Mouse (Mus musculus) cerebellum, postnatal 4 days (tissue): ENCODE data around the gene Mrgbp.

Experiments
- DNase-seq, 2 experiments: peaks; one replicate each; pipeline ENCODE4 v3.0.0; 2022; ENCODE audit warnings: low spot score in 2 of 2, mixed read lengths in 1 of 2

Gene Mrgbp

DNA sequence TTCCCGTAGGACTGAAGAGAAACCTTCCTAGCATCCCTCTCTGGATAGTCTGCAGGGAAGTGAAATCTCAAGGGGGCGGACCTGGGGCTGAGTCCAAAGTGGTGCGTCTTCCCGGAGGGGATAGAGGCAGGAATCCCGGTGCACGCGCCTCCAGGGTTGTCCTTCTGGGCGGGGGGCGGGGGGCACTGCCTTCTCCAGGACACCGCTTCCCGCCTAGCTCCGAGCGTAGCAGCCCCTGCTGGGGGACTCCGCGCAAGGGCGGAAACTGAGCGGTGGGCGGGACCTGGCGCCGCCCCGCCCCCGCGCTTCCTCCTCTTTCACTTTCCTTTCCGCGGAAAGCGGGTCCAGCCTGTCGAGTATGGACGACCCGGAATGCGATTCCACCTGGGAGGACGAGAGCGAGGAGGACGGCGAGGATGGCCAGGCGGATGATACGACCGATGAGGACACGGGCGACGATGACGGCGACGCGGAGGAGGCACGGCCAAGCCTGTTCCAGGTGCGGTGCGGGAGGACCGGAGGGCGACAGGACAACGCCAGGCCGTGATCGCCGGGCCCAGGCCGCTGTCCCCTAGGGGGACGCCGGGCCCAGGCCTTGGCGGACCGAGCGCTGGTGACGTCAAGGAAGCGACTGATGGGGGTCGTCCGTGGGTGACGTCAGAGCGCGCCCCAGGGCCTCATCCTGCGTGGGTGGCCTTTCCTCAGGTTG, 8.2 kb downstream of the Mrgbp start, which contains the start of gene Ogfr:
Gene Ogfr, plus strand, starts transcription at position 123 of the 709 bp plus-strand sequence.
- DNase-seq = peak; percentile 70 to 82

DNA sequence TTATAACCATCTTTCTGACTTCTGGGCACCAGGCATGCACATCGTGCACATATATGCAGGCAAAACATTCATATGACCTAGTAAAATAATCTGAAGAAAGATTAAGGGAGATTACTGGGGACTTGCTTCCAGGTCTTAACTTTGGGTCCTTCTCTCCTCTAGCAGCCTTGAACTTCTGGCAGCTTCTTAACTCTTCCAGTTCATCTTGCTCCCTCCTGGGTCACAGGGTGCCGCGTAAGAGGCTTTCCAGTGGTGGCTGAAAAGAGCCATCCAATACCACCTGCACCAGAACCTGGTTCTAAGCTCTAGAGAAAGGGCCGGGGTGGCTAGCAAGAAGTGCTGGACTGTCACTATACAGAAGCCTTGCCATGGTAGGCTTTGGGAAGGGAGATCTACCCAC, 16.4 kb downstream of the Mrgbp start, which contains the start of gene Col9a3:
Gene Col9a3, plus strand, starts transcription at position 301 of the 400 bp plus-strand sequence.
- no peak for DNase-seq

DNA sequence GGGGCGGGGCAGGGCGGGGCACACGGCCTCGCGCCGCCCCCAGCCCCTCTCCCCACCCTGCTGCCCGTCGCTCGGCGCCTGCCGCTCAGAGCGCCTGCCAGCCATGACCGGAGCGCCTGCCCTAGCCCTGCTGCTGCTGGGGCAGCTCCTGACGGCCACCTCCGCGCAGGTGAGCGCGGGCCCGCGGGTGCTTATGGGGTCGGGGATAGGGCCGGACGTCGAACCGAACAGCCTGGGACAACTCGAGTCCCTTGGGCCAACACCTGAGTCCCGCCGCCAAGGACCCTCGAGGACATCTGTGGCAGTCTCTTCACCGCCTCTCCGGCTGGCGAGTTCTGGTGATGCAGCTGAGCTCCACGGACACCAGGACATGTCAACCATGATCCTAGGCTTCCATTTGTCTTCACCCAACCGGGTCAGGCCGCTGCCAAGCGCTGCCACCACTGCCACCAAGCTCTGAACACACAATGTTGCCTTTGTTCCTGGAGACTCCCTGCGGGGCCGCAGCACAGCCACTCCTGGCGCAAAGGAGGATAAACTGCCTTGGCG, 17.1 kb downstream of the Mrgbp start:
- DNase-seq = peak in 1 of 2 experiments; percentile 62

DNA sequence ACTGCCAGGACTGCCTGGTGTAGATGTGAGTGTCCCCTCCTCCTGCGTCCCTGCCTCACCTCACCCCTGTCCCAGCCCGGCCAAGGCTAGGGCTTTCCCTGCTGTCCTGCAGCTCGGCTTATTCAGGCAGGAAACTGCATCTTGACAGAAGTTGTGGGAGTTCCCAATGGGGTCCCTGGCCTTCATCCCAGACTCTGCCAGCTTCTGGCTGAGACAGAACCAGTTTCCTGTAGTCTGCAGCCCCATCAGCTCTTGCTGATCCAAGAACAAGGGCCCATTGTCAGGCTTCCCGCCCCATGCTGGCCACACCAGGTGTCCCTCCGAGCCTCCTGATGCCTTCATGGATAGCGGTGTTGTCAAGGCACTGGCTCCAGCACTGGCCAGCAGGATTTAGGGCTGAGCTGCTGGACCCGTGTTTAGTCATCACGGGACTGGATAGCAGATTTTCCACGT, 19.5 kb downstream of the Mrgbp start:
- peak; percentile 49 to 87 for DNase-seq

DNA sequence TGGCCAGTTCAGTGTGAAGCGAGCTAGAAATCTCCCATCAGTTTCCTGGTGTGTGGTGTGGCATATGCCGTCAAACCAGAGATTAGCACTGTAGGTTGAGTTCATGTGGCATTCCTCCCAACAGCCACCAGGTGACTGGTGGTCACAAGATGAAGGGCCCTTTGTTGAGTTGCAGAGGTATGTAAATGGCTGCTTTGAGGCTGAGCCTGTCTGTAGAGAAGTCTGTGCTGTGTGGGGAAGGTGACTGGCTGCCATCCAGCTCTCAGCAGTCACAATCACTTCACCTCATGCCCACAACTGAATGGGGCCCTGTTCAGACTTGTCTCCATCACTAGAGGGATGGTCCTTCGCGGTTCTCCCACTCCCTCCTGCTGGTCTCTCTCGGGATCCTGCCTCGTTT, 23.7 kb downstream of the Mrgbp start:
- no peak for DNase-seq

DNA sequence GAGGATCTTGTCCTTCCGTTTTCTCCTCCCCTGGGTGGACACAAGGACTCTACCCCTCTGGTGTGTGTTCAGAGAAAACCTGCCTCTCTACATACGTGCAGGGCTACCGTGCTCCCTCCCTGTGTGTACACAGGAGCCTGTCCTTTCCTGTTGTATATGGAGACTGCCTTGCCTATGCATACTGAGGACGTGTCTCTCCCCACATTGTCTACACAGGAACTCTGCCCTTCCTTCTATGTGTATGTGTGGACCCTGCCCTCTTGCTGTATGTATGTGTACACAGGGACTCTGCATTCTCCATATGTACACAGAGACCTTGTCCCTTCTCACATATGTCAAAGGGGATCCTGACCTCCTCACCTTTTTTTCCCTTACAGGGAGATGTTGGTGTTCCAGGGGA, 29.2 kb downstream of the Mrgbp start:
- DNase-seq = no peak

DNA sequence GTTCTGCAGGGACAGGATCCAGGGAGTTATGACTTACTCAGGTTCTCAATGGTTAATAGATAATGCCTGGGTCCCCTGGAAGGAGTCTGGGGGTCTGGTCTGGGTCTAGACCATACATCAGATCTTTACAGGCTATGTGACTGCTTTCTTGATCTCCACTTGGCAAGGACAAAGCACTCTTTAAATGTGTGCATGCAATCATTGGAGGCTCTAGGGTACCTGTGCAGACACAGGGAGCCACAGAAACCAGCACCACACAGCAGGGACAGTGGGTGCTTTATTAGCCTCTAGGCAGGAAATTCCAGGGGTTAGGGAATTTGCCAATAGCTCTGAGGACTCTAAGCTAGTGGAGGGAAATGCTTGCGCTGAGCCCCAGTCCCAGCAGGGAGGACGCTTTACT, 30.8 kb downstream of the Mrgbp start:
- DNase-seq = no peak
